Mouse (Mus musculus): ENCODE measurements at regions not wholly inside any gene's neighbourhood (a gene's known extent, or its start where the extent isn't known, plus 50 kb on each side); places are given as distances from the start of the nearest gene placed in this dataset.

DNA sequence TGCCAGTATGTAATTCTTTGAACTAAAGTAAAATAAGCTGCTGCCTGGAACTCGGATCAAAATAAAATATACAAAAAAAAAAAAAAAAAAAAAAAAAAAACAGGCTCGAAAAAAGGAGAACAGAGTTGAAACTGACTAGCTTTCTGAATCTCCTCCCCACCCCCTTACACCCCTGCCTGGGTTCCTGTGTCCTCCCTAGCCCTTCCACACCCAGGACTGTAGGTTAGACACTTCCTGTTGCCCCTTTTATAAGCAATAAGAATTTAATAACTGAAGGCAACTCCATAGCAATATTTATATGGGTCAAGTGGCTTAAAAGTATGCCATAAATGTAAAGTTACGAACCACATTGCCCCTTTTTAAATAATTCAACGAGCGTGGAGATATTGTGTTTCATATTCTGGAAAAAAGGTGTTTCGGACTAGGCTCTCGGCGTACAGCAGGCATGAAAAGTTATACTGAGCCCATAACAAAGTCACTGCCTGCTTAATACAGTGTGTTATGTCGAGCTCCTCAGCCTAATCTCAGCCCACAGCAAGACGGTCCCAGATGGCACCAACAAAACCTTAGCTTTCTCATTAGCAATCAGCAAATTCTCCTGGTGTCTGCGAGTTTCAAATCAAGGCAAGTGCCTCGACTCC lies 349.0 kb upstream of the Mki67 start:
- Histone ChIP-seq H3K27ac (ENCODE audit: low read length) (no peak overlapping the region), H3K9me3 (replicated peaks; ENCODE audit: control insufficient read depth, low read length) (no peaks in the 10 kb centered on the region), H3K4me3 (ENCODE audit: low read depth, low read length) (no peak overlapping the region), H3K4me2 (ENCODE audit: low read depth, low read length) (no peak overlapping the region), H3K27me3 (ENCODE audit: control insufficient read depth, insufficient read depth, low read depth, low read length) (no peaks in the 10 kb centered on the region), H3K36me3 (ENCODE audit: control insufficient read depth, insufficient read depth) (no peaks in the 10 kb centered on the region), H3K4me1 (ENCODE audit: control insufficient read depth, low read depth, low read length) (no peaks in the 10 kb centered on the region), H3K9ac (ENCODE audit: low read depth, low read length) (no peak overlapping the region)
- ATAC-seq (ENCODE audit: low read depth) = no peak
- 51% methylated on average over 12 of the region's 12 CpGs for WGBS (ENCODE audit: insufficient replicate concordance)

DNA sequence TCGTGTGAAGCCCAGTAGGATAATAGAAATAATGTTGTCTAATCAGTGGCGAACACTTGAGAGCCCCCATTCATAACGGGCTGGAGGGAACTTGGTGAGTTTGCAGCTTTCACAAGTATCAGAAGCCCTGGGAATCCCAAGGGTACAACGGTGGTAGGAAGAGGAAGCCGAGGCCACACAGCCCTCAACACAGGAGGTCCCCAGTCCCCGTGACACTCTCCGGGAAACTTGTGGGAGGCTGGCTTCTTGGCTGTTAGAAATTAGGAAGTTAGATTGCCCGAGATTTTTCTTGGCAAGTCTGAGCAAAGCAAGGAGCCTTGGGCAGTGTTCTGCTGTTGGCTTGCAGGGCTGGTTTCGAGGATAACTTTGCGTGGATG lies 349.5 kb upstream of the Mki67 start:
- Histone ChIP-seq H3K27ac (ENCODE audit: low read length) (no peak overlapping the region), H3K4me3 (ENCODE audit: low read depth, low read length) (no peak overlapping the region), H3K36me3 (ENCODE audit: control insufficient read depth, insufficient read depth) (no peaks in the 10 kb centered on the region), H3K4me1 (ENCODE audit: control insufficient read depth, low read depth, low read length) (no peaks in the 10 kb centered on the region), H3K9me3 (replicated peaks; ENCODE audit: control insufficient read depth, low read length) (no peaks in the 10 kb centered on the region), H3K27me3 (ENCODE audit: control insufficient read depth, insufficient read depth, low read depth, low read length) (no peaks in the 10 kb centered on the region), H3K9ac (ENCODE audit: low read depth, low read length) (no peak overlapping the region), H3K4me2 (ENCODE audit: low read depth, low read length) (no peak overlapping the region)
- ATAC-seq (ENCODE audit: low read depth) = no peak
- 15% methylated on average over 10 of the region's 10 CpGs for WGBS (ENCODE audit: insufficient replicate concordance)

DNA sequence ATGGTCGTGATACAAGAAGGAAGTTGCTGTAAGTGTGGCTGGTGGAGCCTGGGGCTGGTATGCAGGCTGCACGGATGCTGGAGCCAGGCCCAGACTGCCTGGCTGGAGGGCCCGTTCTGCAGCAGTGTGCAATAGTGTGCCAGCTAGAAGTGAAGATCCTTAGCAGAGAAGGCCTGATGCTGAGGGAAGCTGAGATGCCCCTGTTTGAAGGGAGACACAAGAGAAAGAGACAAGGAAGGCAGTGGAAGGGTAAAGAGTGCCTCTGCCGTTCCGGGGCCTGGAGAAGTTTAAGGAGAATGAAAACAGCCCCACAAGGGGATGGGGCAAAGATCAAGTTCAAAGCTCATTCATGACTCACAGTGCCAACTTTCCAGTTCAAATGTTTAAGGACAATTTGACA lies 354.7 kb upstream of the Mki67 start:
- H3K27me3 ChIP-seq (ENCODE audit: control insufficient read depth, insufficient read depth, low read depth, low read length) = no peaks in the 10 kb centered on the region
- no peaks in the 10 kb centered on the region for H3K4me1 ChIP-seq (ENCODE audit: control insufficient read depth, low read depth, low read length)
- no peak overlapping the region for H3K4me3 ChIP-seq (ENCODE audit: low read depth, low read length)
- H3K36me3 ChIP-seq (ENCODE audit: control insufficient read depth, insufficient read depth) = no peaks in the 10 kb centered on the region
- ATAC-seq (ENCODE audit: low read depth) = no peak
- no peak overlapping the region for H3K27ac ChIP-seq (ENCODE audit: low read length)
- 49% methylated on average over 5 of the region's 5 CpGs for WGBS (ENCODE audit: insufficient replicate concordance)
- no peaks in the 10 kb centered on the region for H3K9me3 ChIP-seq (replicated peaks; ENCODE audit: control insufficient read depth, low read length)
- H3K4me2 ChIP-seq (ENCODE audit: low read depth, low read length) = no peak overlapping the region
- no peak overlapping the region for H3K9ac ChIP-seq (ENCODE audit: low read depth, low read length)

DNA sequence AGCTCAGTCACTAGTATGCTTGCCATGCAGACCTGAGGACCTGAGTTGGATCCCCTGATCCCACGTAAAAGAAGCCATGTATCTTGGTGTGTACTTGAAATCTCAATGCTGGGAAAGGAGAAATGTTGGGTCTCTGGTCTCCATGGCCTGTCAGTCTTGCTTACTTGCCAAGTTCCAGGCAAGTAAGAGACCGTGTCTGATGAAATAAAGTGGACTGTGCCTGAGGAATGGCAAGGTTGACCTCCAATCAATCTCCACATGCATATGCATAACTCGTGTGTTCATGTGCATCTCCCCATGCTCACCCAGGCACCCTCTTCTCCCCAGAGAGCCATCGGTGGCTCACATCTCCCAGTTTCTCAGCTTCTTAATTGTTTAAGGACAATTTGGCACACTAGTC lies 355.2 kb upstream of the Mki67 start:
- no peaks in the 10 kb centered on the region for H3K36me3 ChIP-seq (ENCODE audit: control insufficient read depth, insufficient read depth)
- no peak overlapping the region for H3K27ac ChIP-seq (ENCODE audit: low read length)
- H3K4me3 ChIP-seq (ENCODE audit: low read depth, low read length) = no peak overlapping the region
- ATAC-seq (ENCODE audit: low read depth) = no peak
- H3K4me1 ChIP-seq (ENCODE audit: control insufficient read depth, low read depth, low read length) = no peaks in the 10 kb centered on the region
- H3K9me3 ChIP-seq (replicated peaks; ENCODE audit: control insufficient read depth, low read length) = no peaks in the 10 kb centered on the region
- H3K4me2 ChIP-seq (ENCODE audit: low read depth, low read length) = no peak overlapping the region
- 53% methylated on average over 4 of the region's 4 CpGs for WGBS (ENCODE audit: insufficient replicate concordance)
- no peak overlapping the region for H3K9ac ChIP-seq (ENCODE audit: low read depth, low read length)
- H3K27me3 ChIP-seq (ENCODE audit: control insufficient read depth, insufficient read depth, low read depth, low read length) = no peaks in the 10 kb centered on the region

DNA sequence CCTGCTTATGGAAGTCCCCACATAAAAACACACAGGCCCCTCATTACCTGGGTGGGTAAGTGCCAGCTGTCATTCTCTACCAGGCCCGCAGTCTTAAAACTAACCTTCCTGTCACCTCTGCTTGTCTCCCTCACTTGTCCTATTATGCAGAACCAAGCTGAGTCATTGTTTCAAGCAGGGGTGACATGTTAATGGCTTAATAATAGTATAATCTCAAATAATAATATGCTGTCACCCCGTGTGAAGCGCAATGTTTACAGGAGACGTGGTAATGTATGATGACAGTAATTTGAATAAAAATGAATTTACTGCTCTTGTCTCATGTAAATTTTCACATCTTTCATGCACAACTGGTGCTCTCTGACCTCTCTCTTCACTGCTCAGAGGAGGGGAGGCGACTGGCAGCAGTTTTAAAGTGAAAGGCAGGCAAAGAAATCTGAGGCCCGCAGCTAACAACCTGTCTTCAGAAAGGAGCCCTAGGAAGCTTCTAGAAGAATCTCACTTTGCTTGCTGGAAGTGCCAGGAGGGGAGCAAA lies 357.2 kb upstream of the Mki67 start:
- 61% methylated on average over 6 of the region's 6 CpGs for WGBS (ENCODE audit: insufficient replicate concordance)
- Histone ChIP-seq H3K27me3 (ENCODE audit: control insufficient read depth, insufficient read depth, low read depth, low read length) (no peaks in the 10 kb centered on the region), H3K4me3 (ENCODE audit: low read depth, low read length) (no peak overlapping the region), H3K4me1 (ENCODE audit: control insufficient read depth, low read depth, low read length) (no peaks in the 10 kb centered on the region), H3K27ac (ENCODE audit: low read length) (no peak overlapping the region), H3K9me3 (replicated peaks; ENCODE audit: control insufficient read depth, low read length) (no peaks in the 10 kb centered on the region), H3K4me2 (ENCODE audit: low read depth, low read length) (no peak overlapping the region), H3K36me3 (ENCODE audit: control insufficient read depth, insufficient read depth) (no peaks in the 10 kb centered on the region), H3K9ac (ENCODE audit: low read depth, low read length) (no peak overlapping the region)
- no peak for ATAC-seq (ENCODE audit: low read depth)

DNA sequence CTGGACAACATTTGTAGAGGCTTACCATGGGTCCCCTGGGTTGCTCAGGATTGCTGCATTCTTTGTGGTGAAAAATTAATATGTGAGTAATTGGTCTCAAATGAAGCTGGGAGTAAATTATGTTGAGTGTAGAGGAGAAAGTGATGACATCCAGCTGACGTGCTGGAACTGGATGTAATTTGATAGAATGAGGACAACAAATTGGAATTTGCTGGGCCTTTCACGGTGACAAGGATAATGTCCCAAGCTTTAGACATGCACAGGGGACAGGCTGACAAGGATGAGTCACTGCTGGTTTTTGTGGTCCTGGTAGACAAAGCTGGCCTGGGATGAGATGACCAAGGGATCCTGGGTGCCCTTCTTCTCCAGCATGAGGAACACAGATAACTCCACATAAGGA lies 357.9 kb upstream of the Mki67 start:
- 42% methylated on average over 2 of the region's 2 CpGs for WGBS (ENCODE audit: insufficient replicate concordance)
- H3K4me2 ChIP-seq (ENCODE audit: low read depth, low read length) = no peak overlapping the region
- no peak for ATAC-seq (ENCODE audit: low read depth)
- H3K9me3 ChIP-seq (replicated peaks; ENCODE audit: control insufficient read depth, low read length) = no peaks in the 10 kb centered on the region
- no peaks in the 10 kb centered on the region for H3K27me3 ChIP-seq (ENCODE audit: control insufficient read depth, insufficient read depth, low read depth, low read length)
- H3K27ac ChIP-seq (ENCODE audit: low read length) = no peak overlapping the region
- no peak overlapping the region for H3K9ac ChIP-seq (ENCODE audit: low read depth, low read length)
- no peak overlapping the region for H3K4me3 ChIP-seq (ENCODE audit: low read depth, low read length)
- H3K4me1 ChIP-seq (ENCODE audit: control insufficient read depth, low read depth, low read length) = no peaks in the 10 kb centered on the region
- H3K36me3 ChIP-seq (ENCODE audit: control insufficient read depth, insufficient read depth) = no peaks in the 10 kb centered on the region

DNA sequence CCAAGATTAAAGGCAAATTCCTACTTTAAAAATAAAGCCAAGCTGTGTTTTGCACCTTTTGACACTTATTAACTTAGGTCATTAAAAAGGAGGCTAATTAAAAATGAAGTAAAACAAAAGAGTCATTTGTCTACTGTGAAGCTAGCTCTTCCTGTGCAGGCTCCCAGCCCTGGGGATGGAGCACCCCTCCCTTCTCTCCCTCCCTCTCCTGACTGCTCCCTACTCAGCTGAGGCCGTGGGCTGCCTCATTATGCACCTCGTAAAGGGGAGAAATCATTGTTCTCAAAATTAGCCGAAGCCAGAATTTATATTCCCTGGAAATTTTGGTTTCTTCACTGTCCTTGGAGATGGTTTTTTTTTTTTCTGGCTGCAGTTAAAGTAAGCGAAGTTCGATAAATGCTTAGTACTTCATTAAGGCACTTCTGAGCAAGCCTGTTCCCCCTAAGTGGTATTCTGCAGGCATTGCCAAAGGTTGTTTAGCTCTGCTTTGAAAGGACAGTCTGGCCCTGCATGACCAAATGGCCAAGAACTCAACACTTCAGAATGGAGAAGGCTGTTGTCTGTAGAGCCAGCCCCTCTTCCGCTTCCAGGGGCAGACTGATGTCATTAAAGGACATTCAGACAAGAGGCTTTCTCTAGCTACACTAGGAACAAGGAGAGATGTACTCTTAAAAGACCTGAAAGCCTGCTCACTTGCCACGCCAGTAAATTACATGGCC lies 365.5 kb upstream of the Mki67 start:
- no peaks in the 10 kb centered on the region for H3K27me3 ChIP-seq (ENCODE audit: control insufficient read depth, insufficient read depth, low read depth, low read length)
- H3K4me2 ChIP-seq (ENCODE audit: low read depth, low read length) = no peak overlapping the region
- H3K27ac ChIP-seq (ENCODE audit: low read length) = no peak overlapping the region
- no peak overlapping the region for H3K4me3 ChIP-seq (ENCODE audit: low read depth, low read length)
- H3K4me1 ChIP-seq (ENCODE audit: control insufficient read depth, low read depth, low read length) = no peaks in the 10 kb centered on the region
- 32% methylated on average over 7 of the region's 7 CpGs for WGBS (ENCODE audit: insufficient replicate concordance)
- no peaks in the 10 kb centered on the region for H3K9me3 ChIP-seq (replicated peaks; ENCODE audit: control insufficient read depth, low read length)
- no peak for ATAC-seq (ENCODE audit: low read depth)
- H3K9ac ChIP-seq (ENCODE audit: low read depth, low read length) = no peak overlapping the region
- H3K36me3 ChIP-seq (ENCODE audit: control insufficient read depth, insufficient read depth) = no peaks in the 10 kb centered on the region

DNA sequence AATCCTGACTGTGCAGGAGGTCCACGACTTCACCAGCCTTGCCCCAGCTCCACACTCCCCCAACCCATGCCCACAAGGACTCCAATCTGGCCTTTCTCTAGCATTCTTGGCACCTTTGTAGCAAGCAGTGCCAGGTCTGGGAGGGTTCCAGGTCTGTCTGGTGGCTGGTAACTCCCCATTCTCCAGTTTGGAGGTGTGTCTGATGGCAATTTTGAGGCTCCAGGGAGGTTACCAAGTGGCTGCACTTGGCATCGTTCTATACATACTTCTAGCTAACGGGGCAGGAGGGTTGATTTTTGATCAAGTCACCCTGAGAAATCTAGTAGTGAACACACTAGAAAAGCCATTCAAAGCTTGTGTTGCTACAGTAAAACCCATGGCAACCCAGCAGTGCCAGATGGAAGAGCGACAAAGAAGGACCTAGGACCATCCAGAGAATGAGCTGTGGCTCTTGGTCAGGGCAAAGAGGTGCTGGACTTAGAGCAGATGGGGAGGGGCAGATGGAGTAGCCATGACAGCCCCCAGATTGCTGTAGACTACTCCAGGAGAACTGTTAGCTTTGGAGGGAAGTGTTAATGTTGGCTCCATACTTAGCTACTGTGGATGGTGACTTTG lies 366.2 kb upstream of the Mki67 start:
- H3K27ac ChIP-seq (ENCODE audit: low read length) = no peak overlapping the region
- 51% methylated on average over 4 of the region's 4 CpGs for WGBS (ENCODE audit: insufficient replicate concordance)
- H3K27me3 ChIP-seq (ENCODE audit: control insufficient read depth, insufficient read depth, low read depth, low read length) = no peaks in the 10 kb centered on the region
- H3K4me1 ChIP-seq (ENCODE audit: control insufficient read depth, low read depth, low read length) = no peaks in the 10 kb centered on the region
- H3K36me3 ChIP-seq (ENCODE audit: control insufficient read depth, insufficient read depth) = no peaks in the 10 kb centered on the region
- no peak overlapping the region for H3K4me2 ChIP-seq (ENCODE audit: low read depth, low read length)
- no peaks in the 10 kb centered on the region for H3K9me3 ChIP-seq (replicated peaks; ENCODE audit: control insufficient read depth, low read length)
- no peak overlapping the region for H3K4me3 ChIP-seq (ENCODE audit: low read depth, low read length)
- H3K9ac ChIP-seq (ENCODE audit: low read depth, low read length) = no peak overlapping the region
- ATAC-seq (ENCODE audit: low read depth) = no peak

DNA sequence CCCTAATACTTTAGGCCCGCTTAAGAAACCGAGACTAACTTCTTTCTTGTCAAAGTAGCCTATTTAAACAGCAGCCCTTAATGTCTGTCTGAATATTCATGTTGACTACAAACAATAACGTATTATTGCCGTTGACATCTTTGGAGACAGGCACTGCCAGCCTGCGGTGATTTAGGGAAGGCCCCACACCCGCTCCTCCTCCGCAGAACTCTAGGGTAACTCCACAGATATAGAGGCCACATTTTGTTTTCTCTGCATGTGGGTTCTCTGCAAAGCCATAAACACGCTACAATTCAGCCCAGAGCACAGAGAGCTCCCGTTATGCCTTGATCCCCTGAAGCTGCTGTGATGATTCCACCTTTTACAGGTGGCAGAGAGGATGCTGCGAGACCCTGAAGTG lies 366.8 kb upstream of the Mki67 start:
- no peaks in the 10 kb centered on the region for H3K4me1 ChIP-seq (ENCODE audit: control insufficient read depth, low read depth, low read length)
- H3K4me3 ChIP-seq (ENCODE audit: low read depth, low read length) = no peak overlapping the region
- no peaks in the 10 kb centered on the region for H3K36me3 ChIP-seq (ENCODE audit: control insufficient read depth, insufficient read depth)
- H3K4me2 ChIP-seq (ENCODE audit: low read depth, low read length) = no peak overlapping the region
- 62% methylated on average over 10 of the region's 10 CpGs for WGBS (ENCODE audit: insufficient replicate concordance)
- no peak overlapping the region for H3K9ac ChIP-seq (ENCODE audit: low read depth, low read length)
- H3K27ac ChIP-seq (ENCODE audit: low read length) = no peak overlapping the region
- no peak for ATAC-seq (ENCODE audit: low read depth)
- no peaks in the 10 kb centered on the region for H3K27me3 ChIP-seq (ENCODE audit: control insufficient read depth, insufficient read depth, low read depth, low read length)
- H3K9me3 ChIP-seq (replicated peaks; ENCODE audit: control insufficient read depth, low read length) = no peaks in the 10 kb centered on the region

Measured in liver, embryonic 16.5 days (tissue).